Mouse (Mus musculus): ENCODE results near the gene Fezf1. TPM values are rescaled to one million over a fixed set of nuclear protein-coding genes. Genes with fewer than 3 reads are reported as not detected.

The Fezf1 gene
- polyA plus RNA-seq, 1 experiment from 2014 or later, result 1.9 TPM

DNA sequence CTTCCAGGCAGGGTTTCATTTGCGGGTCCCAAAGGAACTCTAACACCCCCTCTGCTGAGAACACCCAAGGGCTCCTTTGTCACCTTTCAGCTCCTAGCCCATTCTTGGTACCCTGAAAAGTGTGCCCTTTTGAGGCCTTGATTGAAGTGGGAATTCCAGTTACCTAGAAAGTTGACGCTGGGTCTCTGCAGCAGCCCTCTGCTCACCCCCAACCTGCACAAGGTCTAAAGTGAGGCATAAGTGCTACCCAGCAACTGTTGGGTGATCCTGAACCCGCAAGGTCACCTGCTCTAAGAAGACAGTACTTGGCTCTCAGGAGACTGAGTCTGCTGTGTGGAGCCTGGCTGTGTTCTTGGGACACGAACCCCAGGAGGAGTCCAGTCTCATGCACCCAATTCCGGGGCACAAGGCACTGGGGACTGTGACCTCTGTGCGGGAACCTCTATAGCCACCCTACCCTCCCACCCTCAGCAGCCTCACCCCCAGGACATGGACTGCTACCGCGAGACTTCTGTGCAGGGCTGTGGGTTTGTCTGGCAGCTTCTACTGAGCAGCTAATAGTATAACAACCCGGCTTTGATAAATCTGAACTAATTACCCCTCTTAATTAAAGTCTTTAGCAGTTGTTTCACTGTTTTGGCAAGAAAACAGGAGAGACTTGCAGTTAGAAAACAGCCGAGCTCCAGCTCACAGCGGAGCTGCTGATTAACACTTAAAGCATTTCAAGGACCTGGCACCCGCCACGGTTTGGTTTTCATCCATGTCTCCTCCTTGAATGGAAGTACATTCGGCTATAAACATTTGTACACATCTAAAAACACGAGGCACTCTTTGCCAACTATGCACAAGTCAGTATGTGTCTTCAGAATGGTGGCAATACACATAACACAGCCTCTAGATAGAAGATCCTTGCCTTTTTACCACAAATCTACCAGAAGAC, 4.1 kb downstream of the Fezf1 start:
- H3K4me3 ChIP-seq (ENCODE audit: low read depth, low read length), result no peak overlapping the region
- peak; percentile 93 for DNase-seq (ENCODE audit: low spot score, missing footprints)
- no peak overlapping the region for H3K4me2 ChIP-seq
- no peak overlapping the region for H3K27ac ChIP-seq (ENCODE audit: low read depth, low read length)
- H3K9ac ChIP-seq (ENCODE audit: low read length), result no peak overlapping the region
- WGBS, result 1% methylated on average over 15 of the region's 15 CpGs
- peaks cover 82% of the 10 kb centered on the region for H3K27me3 ChIP-seq (ENCODE audit: control insufficient read depth, insufficient read depth, low read length)
- ATAC-seq (ENCODE audit: low FRiP score), result 0 out of 2 replicates have a peak, but pooled peaks have one; percentile 8
- peaks cover 10% of the 10 kb centered on the region for H3K4me1 ChIP-seq (ENCODE audit: control insufficient read depth, insufficient read depth, low read length)
- no peaks in the 10 kb centered on the region for H3K36me3 ChIP-seq (ENCODE audit: control insufficient read depth, insufficient read depth, low read length)
- no peaks in the 10 kb centered on the region for H3K9me3 ChIP-seq (ENCODE audit: control insufficient read depth, low read length)

DNA sequence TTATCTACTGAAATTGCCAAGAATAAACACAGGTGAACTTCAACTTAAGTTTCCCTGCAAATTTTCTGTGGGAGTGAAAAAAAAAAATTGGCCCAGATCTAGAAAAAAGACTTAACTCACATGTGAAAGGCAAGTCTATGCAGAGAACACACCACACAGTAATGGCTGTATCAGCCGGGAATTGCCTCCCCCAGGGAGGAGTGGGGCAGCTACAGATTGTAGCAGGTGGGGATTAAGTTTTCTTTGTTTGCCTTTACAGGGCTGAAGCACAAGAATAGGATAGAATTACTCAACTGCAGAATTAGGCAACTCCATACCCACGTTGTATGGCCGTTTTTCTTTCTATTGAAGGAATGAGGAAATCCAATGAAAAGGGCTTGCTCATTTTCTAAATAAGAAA, 36.7 kb downstream of the Fezf1 start:
- 33% methylated on average over 3 of the region's 3 CpGs for WGBS
- Histone ChIP-seq H3K4me3 (ENCODE audit: low read depth, low read length) (no peak overlapping the region), H3K36me3 (ENCODE audit: control insufficient read depth, insufficient read depth, low read length) (no peaks in the 10 kb centered on the region), H3K9ac (ENCODE audit: low read length) (no peak overlapping the region), H3K9me3 (ENCODE audit: control insufficient read depth, low read length) (no peaks in the 10 kb centered on the region), H3K4me1 (ENCODE audit: control insufficient read depth, insufficient read depth, low read length) (no peaks in the 10 kb centered on the region), H3K27ac (ENCODE audit: low read depth, low read length) (no peak overlapping the region), H3K27me3 (ENCODE audit: control insufficient read depth, insufficient read depth, low read length) (no peaks in the 10 kb centered on the region), H3K4me2 (no peak overlapping the region)
- DNase-seq (ENCODE audit: low spot score, missing footprints), result no peak
- no peak for ATAC-seq (ENCODE audit: low FRiP score)

DNA sequence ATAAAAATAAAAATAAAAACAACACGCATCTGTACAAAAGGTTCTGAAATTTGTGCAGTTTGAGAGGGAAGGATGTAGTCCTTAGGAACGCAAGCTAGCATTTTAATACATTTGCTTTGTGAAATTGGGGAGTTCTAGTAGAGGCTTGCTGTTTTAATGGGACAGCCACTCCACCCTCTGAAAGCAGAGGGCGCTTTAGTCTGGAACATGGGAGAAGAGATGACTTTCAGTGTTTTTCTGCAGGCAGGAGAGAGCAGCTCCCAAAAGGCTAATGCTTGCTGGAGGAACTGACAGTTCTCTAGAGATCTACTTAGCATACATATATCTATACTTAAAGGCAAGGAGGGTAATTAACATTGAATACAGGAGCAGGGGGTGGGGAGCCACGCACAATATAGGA, 40.4 kb downstream of the Fezf1 start:
- Histone ChIP-seq H3K4me1 (ENCODE audit: control insufficient read depth, insufficient read depth, low read length) (no peaks in the 10 kb centered on the region), H3K4me2 (no peak overlapping the region), H3K27me3 (ENCODE audit: control insufficient read depth, insufficient read depth, low read length) (no peaks in the 10 kb centered on the region), H3K27ac (ENCODE audit: low read depth, low read length) (no peak overlapping the region), H3K36me3 (ENCODE audit: control insufficient read depth, insufficient read depth, low read length) (no peaks in the 10 kb centered on the region), H3K9ac (ENCODE audit: low read length) (no peak overlapping the region), H3K9me3 (ENCODE audit: control insufficient read depth, low read length) (no peaks in the 10 kb centered on the region), H3K4me3 (ENCODE audit: low read depth, low read length) (no peak overlapping the region)
- DNase-seq (ENCODE audit: low spot score, missing footprints) (no peak), ATAC-seq (ENCODE audit: low FRiP score) (no peak)
- 65% methylated on average over 4 of the region's 4 CpGs for WGBS

DNA sequence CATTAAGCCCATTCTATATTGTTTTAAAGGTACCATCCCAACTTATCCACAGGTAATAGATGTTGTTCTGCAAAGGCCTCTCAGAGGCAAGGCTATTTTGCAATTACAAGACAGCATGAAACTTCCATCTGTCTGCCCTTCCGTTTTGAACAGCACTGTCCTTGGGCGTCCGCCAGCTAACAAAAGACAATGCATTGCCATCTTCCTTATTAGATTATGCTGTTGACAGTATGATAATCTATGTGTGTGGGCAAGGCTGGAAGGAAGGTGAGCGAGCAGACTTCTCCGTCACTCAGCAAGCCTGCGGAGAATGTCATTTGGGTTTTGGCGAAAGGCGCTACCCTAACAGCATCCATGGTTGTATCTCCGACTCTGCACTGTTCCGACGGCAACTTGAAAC, 45.5 kb downstream of the Fezf1 start:
- 90% methylated on average over 11 of the region's 11 CpGs for WGBS
- ATAC-seq (ENCODE audit: low FRiP score), result no peak
- no peaks in the 10 kb centered on the region for H3K36me3 ChIP-seq (ENCODE audit: control insufficient read depth, insufficient read depth, low read length)

More for the DNA sequence above, 45.5 kb downstream of the Fezf1 start:
- Histone ChIP-seq H3K9ac (ENCODE audit: low read length) (no peak overlapping the region), H3K4me1 (ENCODE audit: control insufficient read depth, insufficient read depth, low read length) (no peaks in the 10 kb centered on the region), H3K4me2 (no peak overlapping the region), H3K27ac (ENCODE audit: low read depth, low read length) (no peak overlapping the region), H3K27me3 (ENCODE audit: control insufficient read depth, insufficient read depth, low read length) (no peaks in the 10 kb centered on the region), H3K9me3 (ENCODE audit: control insufficient read depth, low read length) (no peaks in the 10 kb centered on the region), H3K4me3 (ENCODE audit: low read depth, low read length) (no peak overlapping the region)
- DNase-seq (ENCODE audit: low spot score, missing footprints), result no peak

Other genes with a start within 250 kb of the Fezf1 start
- gene Aass, start 115.4 kb downstream of the Fezf1 start, polyA plus RNA-seq (2014; fragmentation: Nextera tagmentation; extraction: Ambion mirVana), result 1.0 TPM in 2 replicates

Data from midbrain, embryonic 11.5 days (tissue).